Mouse (Mus musculus): Measurements from ENCODE around the gene Acad9.

Gene Acad9

GRCm38 (mm10) chr3:36065843-36066651 is at the start of gene Acad9:
Acad9 (plus strand) TSS chr3:36065979.
- peak; percentile 97 for DNase-seq

GRCm38 (mm10) chr3:36025732-36026131 is 40.0 kb upstream of the Acad9 start:
- no peak for DNase-seq

DNA sequence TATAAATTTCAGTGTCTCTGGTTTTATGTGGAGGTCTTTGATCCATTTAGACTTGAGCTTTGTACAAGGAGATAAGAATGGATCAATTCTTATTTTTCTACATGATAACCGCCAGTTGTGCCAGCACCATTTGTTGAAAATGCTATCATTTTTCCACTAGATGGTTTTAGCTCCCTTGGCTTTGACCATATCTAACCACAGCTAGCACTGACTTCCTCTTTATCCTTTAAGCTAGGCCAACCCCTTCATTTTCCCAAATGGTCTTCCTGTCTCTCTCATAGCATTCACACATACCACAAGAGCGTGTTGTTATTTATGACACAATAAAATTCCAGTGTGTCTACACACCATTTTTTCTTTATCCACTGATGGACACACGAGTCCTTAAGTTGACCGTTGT is 35.8 kb upstream of the Acad9 start:
- no peak for DNase-seq

DNA sequence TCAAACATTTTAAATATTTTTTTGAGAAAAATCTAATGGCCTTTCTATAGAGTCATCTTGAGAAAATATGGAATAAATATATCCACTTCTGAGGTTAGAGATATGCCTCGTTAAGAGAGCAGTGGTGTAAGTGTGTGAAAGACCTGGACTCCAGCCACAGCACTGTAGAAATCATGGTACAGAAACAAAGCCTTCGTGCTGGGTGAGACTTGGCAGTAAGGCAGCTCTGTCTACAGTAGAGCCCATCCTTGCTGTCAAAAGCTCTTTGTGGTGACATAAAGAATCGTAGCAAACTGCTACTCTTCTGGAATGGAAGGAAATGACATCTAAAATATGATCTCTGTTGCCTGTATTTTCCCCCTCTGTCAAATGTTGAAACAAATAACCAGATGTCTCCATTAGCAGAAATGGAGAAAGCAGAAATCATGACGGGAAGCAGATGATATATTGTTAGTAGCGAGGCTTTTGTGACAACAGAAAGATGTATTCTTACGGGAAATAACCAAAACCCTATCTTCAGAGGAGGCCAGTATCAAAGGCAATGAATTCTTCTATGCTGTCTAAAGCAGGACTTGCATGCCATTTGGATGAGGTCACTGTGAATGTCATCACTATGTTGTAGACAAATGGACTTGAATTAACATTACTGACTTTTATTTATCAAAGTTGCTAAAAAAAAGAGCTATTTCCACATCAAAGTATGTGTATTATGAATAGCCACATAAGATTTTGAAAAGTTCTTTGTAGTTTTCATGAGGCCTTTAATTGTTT is 33.9 kb upstream of the Acad9 start:
- no peak for DNase-seq

- no peak for DNase-seq
Observed at GRCm38 (mm10) chr3:36044520-36044919, 21.3 kb upstream of the Acad9 start.

- DNase-seq, result no peak
Observed at GRCm38 (mm10) chr3:36045086-36045485, 20.7 kb upstream of the Acad9 start.

DNA sequence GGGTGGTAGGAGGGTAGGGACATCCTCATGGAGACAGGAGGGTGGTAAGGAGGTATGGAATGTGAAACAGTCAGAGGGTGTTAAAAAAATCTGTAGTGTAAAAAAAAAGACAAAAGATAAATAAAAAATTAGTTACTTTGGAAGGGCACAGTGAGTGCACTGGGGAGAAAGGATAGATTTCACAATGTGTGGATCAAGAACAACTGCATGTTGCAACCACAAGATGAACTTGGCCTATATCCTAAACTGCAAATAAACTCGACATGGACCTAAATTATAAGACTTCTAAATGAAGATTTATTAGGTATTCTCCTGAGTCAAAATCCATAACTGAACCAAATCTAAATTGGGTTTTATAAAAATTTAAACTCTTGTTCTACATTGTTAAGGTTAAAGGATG is 16.7 kb upstream of the Acad9 start:
- no peak for DNase-seq

DNA sequence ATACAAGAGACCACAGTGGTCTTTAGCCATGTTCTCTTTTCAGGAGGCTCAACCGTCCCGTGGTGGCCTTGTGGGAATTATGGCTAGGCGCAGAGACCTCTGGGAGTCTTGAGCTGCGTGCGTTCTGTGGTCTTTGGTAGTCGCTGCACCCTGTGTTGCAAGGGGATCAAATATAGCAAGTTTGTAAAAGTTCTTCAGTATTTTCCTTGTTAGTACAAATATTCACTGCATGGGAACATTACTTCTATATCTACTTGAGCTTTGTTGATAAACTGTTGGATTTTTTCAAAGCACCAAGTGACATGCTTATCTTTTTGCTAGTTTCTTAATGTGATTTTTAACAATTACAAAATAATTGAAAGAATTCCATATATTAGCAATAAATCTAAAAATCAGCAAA is 12.3 kb upstream of the Acad9 start, which contains the start of gene Ccdc144b:
Gene Ccdc144b, minus strand, starts transcription at position 101 of the 400 bp plus-strand sequence.
- DNase-seq, result no peak

DNA sequence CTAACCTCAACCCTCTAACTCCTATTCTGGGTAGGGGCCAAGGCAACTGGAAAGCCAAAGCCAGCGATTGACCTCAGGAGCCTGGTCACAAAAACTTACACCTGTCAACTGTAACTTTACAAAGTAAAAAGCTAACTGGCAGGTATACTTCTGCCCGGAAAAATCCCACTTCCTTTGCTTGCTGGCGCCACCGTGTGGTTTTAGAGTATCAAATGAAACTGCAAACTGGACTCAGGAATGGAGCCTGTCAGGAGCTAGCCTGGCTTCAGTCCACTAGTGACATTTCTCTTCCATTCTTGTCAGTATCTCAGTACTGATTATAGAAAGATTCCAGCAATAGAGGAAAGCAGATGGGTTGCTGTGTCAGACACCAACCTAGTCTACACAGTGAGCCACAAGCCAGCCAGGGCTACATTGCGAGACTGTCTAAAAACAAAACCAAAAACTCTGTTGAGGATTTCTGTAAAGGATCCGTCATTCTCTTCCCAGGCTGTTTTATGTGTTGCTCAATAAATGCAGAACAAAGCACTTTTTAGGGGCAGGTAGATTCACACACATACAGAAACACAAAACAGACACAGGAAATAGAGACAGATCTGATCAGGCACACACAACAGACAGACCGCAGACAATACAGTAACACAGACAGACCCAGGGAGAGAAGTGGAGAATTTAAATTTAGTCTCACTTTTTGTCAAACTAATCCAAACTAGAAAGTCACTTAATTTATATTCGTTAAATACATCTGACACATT is 5.5 kb upstream of the Acad9 start:
- DNase-seq, result peak; percentile 76

GRCm38 (mm10) chr3:36064592-36065061 is 1.2 kb upstream of the Acad9 start:
- no peak for DNase-seq

DNA sequence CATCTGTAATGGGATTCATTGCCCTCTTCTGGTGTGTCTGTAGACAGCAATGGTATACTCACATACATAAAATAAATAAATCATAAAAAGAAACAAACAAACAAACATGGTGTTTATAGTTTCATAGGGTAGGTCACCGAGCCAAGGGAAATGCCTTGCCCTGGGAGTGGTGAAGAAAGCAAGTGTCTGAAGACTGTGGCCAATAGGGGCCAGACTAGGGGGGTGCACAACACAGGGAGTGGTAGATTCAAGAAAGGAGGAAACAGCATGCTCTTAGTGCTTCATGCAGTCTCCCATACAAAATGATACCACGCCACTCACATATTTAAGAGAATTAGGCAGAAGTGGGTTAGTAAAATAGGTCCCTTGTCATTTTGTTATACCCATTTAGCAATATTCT is 613 bp upstream of the Acad9 start:
- no peak for DNase-seq

DNA sequence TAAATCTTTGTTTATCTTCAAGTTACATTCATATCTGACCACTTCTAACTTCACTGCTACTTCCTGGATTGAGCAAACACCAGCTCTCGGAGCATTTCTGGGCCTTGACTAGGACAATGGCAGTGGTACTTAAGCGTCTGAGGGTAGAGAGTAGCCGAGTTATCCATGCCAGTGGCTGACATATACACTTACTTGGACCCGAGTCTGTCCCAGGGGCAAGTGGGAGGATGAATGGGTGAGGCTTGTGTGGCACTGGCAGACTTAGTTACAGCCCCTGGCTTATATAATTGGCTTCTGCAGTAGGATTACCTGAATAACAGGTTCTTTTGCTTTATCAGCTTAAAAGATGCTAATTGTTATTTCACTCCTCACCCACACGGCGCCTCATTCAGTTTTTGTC is 2.0 kb downstream of the Acad9 start:
- DNase-seq, result no peak

DNA sequence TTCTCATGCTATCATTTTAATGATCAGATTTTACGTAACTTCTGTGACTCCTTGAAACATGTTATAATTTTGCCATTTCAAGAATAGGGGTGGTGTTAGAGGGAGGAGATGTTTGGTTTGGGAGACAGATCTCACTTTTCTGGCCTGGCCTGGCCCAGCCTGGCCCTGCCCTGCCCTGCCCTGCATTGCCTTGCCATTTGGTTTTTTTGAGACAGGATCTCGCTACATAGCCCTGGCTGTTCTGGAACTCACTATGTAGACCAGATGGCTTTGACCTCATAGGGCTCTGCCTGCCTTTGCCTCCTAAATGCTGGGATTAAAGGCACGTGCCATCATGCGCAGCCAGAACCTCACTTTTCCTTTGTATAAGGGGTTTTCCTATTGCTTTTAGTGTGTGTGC is 4.7 kb downstream of the Acad9 start:
- no peak for DNase-seq

DNA sequence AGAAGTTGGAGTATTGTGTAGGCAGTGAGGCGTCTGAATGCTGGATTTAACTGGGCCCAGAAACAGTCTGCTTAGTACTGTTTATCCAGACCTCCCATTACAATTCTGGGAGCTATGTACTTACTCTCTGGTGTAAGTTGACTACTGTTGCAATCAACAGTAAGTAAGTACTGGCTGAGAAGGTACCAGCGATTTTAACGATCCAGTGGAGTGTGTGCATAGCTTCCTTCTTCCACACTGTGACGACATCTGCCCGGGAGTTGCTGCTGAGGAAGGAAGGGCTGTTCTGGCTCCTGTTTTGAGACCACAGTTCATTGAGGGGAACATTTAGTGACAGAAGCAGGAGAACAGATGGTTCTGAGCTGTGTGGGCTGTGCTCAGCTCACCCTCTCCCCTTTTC is 5.3 kb downstream of the Acad9 start:
- no peak for DNase-seq

- no peak for DNase-seq
Observed at GRCm38 (mm10) chr3:36074231-36074630, 8.5 kb downstream of the Acad9 start.

DNA sequence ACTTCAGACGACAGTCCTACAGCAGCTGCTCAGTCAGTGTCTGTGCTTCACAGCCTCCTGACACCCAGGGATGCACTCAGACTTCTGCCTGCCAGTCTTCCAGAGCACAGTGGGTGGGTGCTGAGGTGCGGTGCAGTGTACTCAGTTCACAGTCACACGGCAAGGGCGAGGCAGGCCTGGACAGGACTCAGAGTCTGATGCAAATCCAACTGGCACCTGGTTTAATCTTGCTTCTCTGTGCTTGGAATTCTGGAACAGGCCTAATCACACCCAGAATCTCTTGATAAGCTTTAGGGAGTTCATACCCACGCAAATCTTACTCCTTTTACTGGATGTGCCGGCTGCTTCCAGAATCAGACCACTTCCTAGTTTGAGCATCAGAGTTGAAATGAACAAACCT is 9.7 kb downstream of the Acad9 start:
- no peak for DNase-seq

- DNase-seq, result no peak
Observed at GRCm38 (mm10) chr3:36077386-36077785, 11.6 kb downstream of the Acad9 start.

GRCm38 (mm10) chr3:36079886-36080285 is 14.1 kb downstream of the Acad9 start:
- DNase-seq, result no peak

DNA sequence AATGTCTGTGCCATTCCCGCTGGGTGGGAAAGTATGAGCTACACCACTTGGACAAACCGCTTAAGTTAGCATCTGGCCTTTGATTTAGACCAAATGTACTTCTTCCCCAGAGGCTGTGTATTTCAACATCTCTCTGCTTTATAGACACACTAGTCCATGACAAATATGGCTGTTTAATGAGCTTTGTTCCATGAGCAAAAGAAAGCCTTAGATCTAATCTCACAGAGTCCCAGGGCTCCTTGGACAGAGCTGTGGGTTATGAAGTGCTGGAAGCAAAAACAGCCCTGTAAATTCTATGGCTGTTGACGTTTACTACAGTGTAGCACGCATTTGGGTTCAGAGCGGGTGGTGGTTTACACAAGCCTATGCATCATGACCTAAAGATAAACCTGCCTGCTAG is 15.0 kb downstream of the Acad9 start:
- no peak for DNase-seq

GRCm38 (mm10) chr3:36082843-36083242 is 17.1 kb downstream of the Acad9 start:
- no peak for DNase-seq

DNA sequence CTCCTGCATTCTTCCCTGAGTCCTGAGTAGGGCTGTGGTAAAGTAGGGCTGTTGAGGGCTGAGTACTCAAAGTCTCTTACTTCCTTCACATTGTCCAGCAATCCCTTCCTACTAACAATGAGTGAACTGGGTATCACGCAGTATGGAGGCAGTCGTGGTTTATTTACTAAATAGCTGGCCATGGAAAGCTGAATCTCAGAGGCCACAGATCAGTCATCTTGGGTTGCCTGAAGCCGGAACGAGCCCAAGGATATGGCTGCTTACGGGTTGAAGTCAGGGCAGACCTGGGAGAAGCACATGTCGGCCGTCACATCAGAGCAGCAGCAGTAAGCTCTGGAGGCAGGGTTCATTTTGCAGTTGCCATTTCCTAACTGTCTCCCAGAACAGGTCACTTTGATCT is 17.6 kb downstream of the Acad9 start:
- no peak for DNase-seq

DNA sequence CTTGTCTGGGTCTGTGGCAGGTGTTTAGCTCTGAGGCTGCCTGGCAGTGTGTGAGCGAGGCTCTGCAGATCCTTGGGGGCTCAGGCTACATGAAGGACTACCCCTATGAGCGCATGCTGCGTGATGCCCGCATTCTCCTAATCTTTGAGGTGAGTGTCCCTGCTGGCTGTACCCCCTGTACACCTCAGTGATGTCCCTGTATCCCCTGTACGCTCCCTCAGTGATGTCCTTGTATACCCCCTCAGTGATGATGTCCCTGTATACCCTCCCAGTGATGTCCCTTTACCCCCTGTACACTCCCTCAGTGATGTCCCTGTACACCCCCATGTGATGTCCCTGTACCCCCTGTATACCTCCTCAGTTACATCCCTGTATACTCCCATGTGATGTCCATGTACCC is 19.6 kb downstream of the Acad9 start:
- DNase-seq, result no peak

DNA sequence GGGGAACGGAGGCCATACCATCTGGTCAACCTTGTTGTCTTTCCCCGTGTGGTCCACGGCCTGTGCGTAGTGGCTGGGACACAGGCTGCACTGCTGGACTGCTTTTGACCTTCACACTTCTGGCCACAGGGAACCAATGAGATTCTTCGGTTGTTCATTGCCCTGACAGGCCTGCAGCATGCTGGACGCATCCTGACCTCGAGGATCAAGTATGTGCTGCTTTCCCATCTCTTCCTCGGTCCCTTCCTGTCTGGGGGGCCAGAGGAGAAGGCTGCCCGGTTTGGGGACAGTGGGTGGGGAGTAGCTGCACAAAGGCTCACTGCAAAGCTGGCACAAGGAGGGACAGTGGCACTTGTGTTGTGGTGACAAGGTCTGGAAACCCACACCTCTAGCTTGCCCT is 21.8 kb downstream of the Acad9 start:
- no peak for DNase-seq
